Mouse (Mus musculus) thymus, adult 2 months (tissue): ENCODE data around the gene Nrm.

Experiments
- CTCF ChIP-seq: fragments of 200-500 bp; IDR thresholded peaks from 2 replicates; pipeline ENCODE4 v1.5.1; 2012; ENCODE audit warnings: mild to moderate bottlenecking, control low read depth, low read length, moderate library complexity, borderline replicate concordance; ENCODE audit not compliant: control insufficient read depth, poor library complexity, insufficient read depth; ENCODE audit errors: extremely low read depth
- POLR2A ChIP-seq: fragments of 200-500 bp; IDR thresholded peaks from 2 replicates; pipeline ENCODE4 v1.6.1; 2012; ENCODE audit warnings: mild to moderate bottlenecking, low read length, control low read depth, moderate library complexity; ENCODE audit not compliant: control insufficient read depth, poor library complexity, insufficient read depth; ENCODE audit errors: extremely low read depth

DNA sequence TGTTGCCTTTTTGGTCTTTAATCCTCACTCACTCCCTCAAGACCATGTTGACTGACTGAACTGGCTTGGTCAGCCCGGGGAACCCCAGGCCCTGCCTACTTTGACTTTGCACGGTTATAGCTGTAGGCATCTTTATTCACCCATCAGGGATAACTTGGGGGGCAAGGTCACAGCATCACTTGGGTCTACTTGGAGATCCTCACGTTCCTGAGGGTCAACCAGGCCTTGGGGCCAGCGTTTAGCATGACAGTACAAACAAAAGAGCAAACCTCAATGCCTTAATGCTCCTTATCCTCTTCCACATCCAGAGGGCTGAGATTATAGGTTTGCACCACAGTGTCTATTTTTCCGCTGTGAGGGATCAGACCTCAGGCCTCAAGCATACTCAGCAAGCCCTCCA, 48.8 kb upstream of the Nrm start:
- TF ChIP-seq POLR2A (no peak), CTCF (no peak)
